Mouse (Mus musculus) left cerebral cortex, adult 18-20 months (tissue): ENCODE data around the gene Svop. TPM values are rescaled to one million over a fixed set of nuclear protein-coding genes. Genes with fewer than 3 reads are reported as not detected.

Experiments
- total RNA-seq, 2 experiments: library from RNA; stranded (reverse); gene quantifications; 2 replicates each; pipeline ENCODE4 v1.2.3; 2021

Svop gene
- total RNA-seq, 2 experiments from 2014 or later, result 187 to 192 TPM

Other genes with a start within 250 kb of the Svop start
- gene Coro1c, start 182.8 kb downstream of the Svop start, total RNA-seq, result 10 to 100 TPM; 86.7 to 88.5 TPM
- gene Ssh1, start 97.7 kb downstream of the Svop start, total RNA-seq, result 10 to 100 TPM; 24.3 to 27.1 TPM
- not detected for gene Dao, start 87.9 kb downstream of the Svop start, total RNA-seq
- gene Usp30, start 26.1 kb downstream of the Svop start, total RNA-seq, result 10 to 100 TPM; 34.9 to 36.9 TPM
- 1 to 10 TPM; 5.6 to 5.7 TPM for gene Alkbh2, start 36.6 kb upstream of the Svop start, total RNA-seq
- 1 to 10 TPM; 1.6 to 3.4 TPM for gene Ung, start 38.8 kb upstream of the Svop start, total RNA-seq
- gene Acacb, start 55.0 kb upstream of the Svop start, total RNA-seq, result 1 to 10 TPM; 2.8 to 6.2 TPM
- not detected for gene Foxn4, start 182.2 kb upstream of the Svop start, total RNA-seq
- gene Myo1h, start 197.6 kb upstream of the Svop start, total RNA-seq, result 1 to 10 TPM; 2.5 to 3.3 TPM